Mouse (Mus musculus) forebrain, embryonic 14.5 days (tissue): ENCODE results near the gene Cmtm2b. TPM values are rescaled to one million over a fixed set of nuclear protein-coding genes. Genes with fewer than 3 reads are reported as not detected.
"Not testable (repeated sequence)": the region's sequence is repeated elsewhere in the genome, so short reads cannot be mapped to it uniquely, and the experiment has no call there.

Source experiments
- ATAC-seq: fragments of 200-750 bp; cut with Nextera tagmentation; 2 replicates; pipeline ENCODE4 v1.8.0; 2017; ENCODE audit warnings: mild to moderate bottlenecking, moderate library complexity
- DNase-seq: peaks from one replicate; pipeline ENCODE4 v3.0.0-alpha.2; 2015; ENCODE audit warnings: low spot score
- H3K27ac ChIP-seq: fragments of 300-500 bp; sonication (generic); 2 replicates; pipeline ENCODE4 v1.5.1; 2014; ENCODE audit warnings: low read depth, mild to moderate bottlenecking, control low read depth, low read length, moderate library complexity
- H3K27me3 ChIP-seq: fragments of 300-500 bp; sonication (generic); replicated peaks from 2 replicates; pipeline ENCODE4 v1.6.1; 2014; ENCODE audit warnings: low read length, control low read depth, mixed read lengths; ENCODE audit not compliant: control insufficient read depth, insufficient read depth
- H3K36me3 ChIP-seq: fragments of 300-500 bp; sonication (generic); 2 replicates; pipeline ENCODE4 v1.6.1; 2014; ENCODE audit warnings: low read length, control low read depth; ENCODE audit not compliant: control insufficient read depth, insufficient read depth
- H3K4me1 ChIP-seq: fragments of 300-500 bp; sonication (generic); 2 replicates; pipeline ENCODE4 v1.6.1; 2014; ENCODE audit warnings: antibody characterized with exemption, low read length, control low read depth; ENCODE audit not compliant: control insufficient read depth, insufficient read depth
- H3K4me2 ChIP-seq: fragments of 300-500 bp; sonication (generic); 2 replicates; pipeline ENCODE4 v1.6.1; 2014; ENCODE audit warnings: mild to moderate bottlenecking, control low read depth, low read length
- H3K4me3 ChIP-seq: fragments of 300-500 bp; sonication (generic); 2 replicates; pipeline ENCODE4 v1.5.1; 2014; ENCODE audit warnings: low read depth, low read length, control low read depth
- H3K9ac ChIP-seq: fragments of 300-500 bp; sonication (generic); 2 replicates; pipeline ENCODE4 v1.6.1; 2014; ENCODE audit warnings: mild to moderate bottlenecking, low read length, control low read depth, moderate library complexity
- H3K9me3 ChIP-seq: fragments of 300-500 bp; sonication (generic); replicated peaks from 2 replicates; pipeline ENCODE4 v1.6.1; 2016; ENCODE audit warnings: low read length, control low read depth, mixed read lengths; ENCODE audit not compliant: control insufficient read depth
- WGBS: fragments of 180-500 bp; shearing (Covaris S2); extraction: QIAGEN DNeasy Blood & Tissue Kit; methylation state at CpG from one replicate; pipeline ENCODE4 v1.1.7; 2014; 5-methylcytosine and 5-hydroxymethylcytosine counted together
- polyA plus RNA-seq: library from polyadenylated mRNA; unstranded; fragments of >200 nt; fragmentation: Nextera tagmentation; extraction: Ambion mirVana; gene quantifications from 2 replicates; pipeline ENCODE4 v1.2.1, GENCODE M21; 2014

The Cmtm2b gene
- polyA plus RNA-seq, 1 experiment from 2014 or later: not detected

DNA sequence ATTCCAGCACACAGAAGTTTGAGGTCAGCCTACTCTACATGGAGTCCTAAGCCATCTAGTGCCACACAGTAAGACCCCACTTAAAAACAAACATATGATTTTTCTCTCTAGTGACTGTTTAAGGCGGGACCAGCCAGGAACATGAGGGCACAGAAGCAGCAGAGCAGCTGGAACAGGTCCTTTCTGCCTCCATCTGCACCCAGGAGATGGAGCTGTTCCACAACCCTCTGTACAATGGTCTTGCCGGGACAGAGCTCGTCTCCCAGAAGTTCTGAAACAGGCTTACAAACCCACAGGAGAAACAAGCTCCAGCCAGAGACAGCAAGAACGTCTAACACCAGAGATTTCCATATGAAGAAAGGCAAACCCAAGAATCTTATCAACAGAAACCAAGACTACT is 8.7 kb upstream of the Cmtm2b start:
- DNase-seq (no peak), ATAC-seq (no peak)
- Histone ChIP-seq H3K36me3 (no peaks in the 10 kb centered on the region), H3K4me2 (no peak overlapping the region), H3K27ac (no peak overlapping the region), H3K9me3 (no peaks in the 10 kb centered on the region), H3K9ac (no peak overlapping the region), H3K27me3 (no peaks in the 10 kb centered on the region), H3K4me1 (no peaks in the 10 kb centered on the region), H3K4me3 (no peak overlapping the region)
- 84% methylated on average over 4 of the region's 4 CpGs for WGBS

DNA sequence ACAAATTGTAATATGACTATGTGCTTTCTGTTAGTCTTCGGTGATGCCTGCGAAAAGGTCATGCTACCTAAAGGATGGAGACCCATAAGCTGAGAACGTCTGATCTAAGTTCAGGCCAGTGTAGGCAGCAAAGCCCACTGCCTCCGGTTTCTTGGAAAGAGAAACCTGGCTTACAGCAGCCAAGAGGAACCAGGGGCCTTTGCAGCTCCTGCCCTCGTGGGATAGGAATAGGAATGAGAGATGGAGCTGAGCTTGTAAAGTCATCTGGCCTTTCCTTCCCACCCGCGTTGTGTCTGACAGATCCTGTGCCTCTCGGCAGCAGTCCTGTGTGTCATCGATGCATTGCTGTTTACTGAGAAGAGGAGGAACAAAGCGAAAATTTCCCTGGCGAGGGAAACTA is 763 bp upstream of the Cmtm2b start, which contains the start of gene Gm11020:
Gm11020 (plus strand) TSS at position 301 of the 400 bp plus-strand sequence.
- ATAC-seq, H3K27me3 ChIP-seq, H3K9ac ChIP-seq, H3K36me3 ChIP-seq, H3K4me2 ChIP-seq, H3K4me1 ChIP-seq, H3K9me3 ChIP-seq, H3K27ac ChIP-seq, DNase-seq, H3K4me3 ChIP-seq: not testable (repeated sequence)
- WGBS: 88% methylated on average over 8 of the region's 11 CpGs

- WGBS: 80% methylated on average over 5 of the region's 5 CpGs
- Histone ChIP-seq H3K4me1 (no peaks in the 10 kb centered on the region), H3K27ac (no peak overlapping the region), H3K27me3 (no peaks in the 10 kb centered on the region), H3K4me2 (no peak overlapping the region), H3K9me3 (no peaks in the 10 kb centered on the region), H3K4me3 (no peak overlapping the region), H3K9ac (no peak overlapping the region), H3K36me3 (no peaks in the 10 kb centered on the region)
- DNase-seq (no peak), ATAC-seq (no peak)
Observed at GRCm38 (mm10) chr8:104332665-104333631, 10.9 kb downstream of the Cmtm2b start.

DNA sequence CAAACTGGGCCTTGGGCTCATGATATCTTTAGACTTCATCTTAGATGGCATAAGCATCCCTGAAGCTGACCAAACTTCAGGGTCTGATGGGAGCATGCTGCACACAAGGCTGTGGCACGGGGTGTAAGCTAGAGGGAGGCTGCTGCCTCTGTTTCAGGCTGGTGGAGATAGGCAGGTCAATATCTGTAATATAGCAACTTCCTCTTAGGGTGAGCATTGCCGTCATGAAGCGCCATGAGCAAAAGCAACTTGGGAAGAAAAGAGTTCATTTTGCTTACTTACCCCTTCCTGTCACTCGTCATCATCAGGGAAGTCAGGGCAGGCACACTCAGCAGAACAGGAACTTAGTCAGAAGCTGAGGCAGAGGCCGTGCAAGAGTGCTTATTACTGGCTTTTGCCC is 11.8 kb downstream of the Cmtm2b start:
- WGBS: 80% methylated on average over 5 of the region's 5 CpGs
- no peak overlapping the region for H3K27ac ChIP-seq
- no peak overlapping the region for H3K4me2 ChIP-seq
- no peaks in the 10 kb centered on the region for H3K9me3 ChIP-seq
- DNase-seq (no peak), ATAC-seq (no peak)
- no peaks in the 10 kb centered on the region for H3K36me3 ChIP-seq
- no peak overlapping the region for H3K4me3 ChIP-seq
- H3K4me1 ChIP-seq: no peaks in the 10 kb centered on the region
- H3K9ac ChIP-seq: no peak overlapping the region
- no peaks in the 10 kb centered on the region for H3K27me3 ChIP-seq

GRCm38 (mm10) chr8:104334196-104334595 is 12.2 kb downstream of the Cmtm2b start:
- H3K36me3 ChIP-seq: no peaks in the 10 kb centered on the region
- ATAC-seq (no peak), DNase-seq (no peak)
- no peak overlapping the region for H3K4me3 ChIP-seq
- 77% methylated on average over 1 of the region's 1 CpGs for WGBS
- no peaks in the 10 kb centered on the region for H3K9me3 ChIP-seq
- H3K27ac ChIP-seq: no peak overlapping the region
- H3K4me1 ChIP-seq: no peaks in the 10 kb centered on the region
- H3K9ac ChIP-seq: no peak overlapping the region
- no peak overlapping the region for H3K4me2 ChIP-seq
- no peaks in the 10 kb centered on the region for H3K27me3 ChIP-seq

DNA sequence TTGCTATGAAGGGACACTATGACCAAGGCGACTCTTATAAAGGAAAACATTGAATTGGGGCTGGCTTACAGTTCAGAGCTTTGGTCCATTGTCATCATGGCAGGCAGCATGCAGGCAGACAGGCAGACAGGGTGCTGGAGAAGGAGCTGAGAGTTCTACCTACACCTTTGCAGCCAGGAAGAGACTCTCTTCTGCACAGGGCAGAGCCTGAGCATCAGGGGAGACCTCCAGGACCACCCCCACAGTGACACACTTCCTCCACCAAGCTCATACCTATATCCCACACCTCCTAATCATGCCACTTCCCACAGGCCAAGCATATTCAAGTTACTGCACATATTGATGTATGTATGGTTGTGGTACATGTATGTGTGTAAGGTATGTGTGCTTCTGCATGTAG is 14.8 kb downstream of the Cmtm2b start:
- ATAC-seq (no peak), DNase-seq (no peak)
- Histone ChIP-seq H3K36me3 (no peaks in the 10 kb centered on the region), H3K4me3 (no peak overlapping the region), H3K9me3 (no peaks in the 10 kb centered on the region), H3K4me1 (no peaks in the 10 kb centered on the region), H3K27me3 (no peaks in the 10 kb centered on the region), H3K27ac (no peak overlapping the region), H3K9ac (no peak overlapping the region), H3K4me2 (no peak overlapping the region)
- 97% methylated on average over 1 of the region's 1 CpGs for WGBS

DNA sequence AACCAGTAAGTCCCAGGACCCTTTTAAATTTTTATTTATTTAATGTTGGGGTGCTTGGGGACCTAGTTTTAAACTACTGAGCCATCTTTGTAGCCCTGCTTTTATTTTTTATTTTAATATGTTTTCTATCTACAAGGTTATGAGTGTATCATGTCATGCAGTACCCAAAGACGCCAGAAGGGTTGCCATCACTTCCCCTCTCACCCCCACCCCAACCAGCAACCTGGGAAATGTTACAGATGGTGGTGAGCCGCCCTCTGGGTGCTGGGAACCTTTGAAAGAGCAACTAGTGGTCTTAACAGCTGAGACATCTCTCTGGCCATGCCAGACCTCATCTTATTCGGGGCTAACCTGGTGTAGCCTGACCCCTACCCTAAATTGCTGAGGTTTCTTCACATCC is 15.9 kb downstream of the Cmtm2b start:
- Histone ChIP-seq H3K4me1 (no peaks in the 10 kb centered on the region), H3K36me3 (no peaks in the 10 kb centered on the region), H3K9ac (no peak overlapping the region), H3K4me3 (no peak overlapping the region), H3K4me2 (no peak overlapping the region), H3K27ac (no peak overlapping the region), H3K27me3 (no peaks in the 10 kb centered on the region), H3K9me3 (no peaks in the 10 kb centered on the region)
- ATAC-seq (no peak), DNase-seq (no peak)
- WGBS: 49% methylated on average over 3 of the region's 3 CpGs

DNA sequence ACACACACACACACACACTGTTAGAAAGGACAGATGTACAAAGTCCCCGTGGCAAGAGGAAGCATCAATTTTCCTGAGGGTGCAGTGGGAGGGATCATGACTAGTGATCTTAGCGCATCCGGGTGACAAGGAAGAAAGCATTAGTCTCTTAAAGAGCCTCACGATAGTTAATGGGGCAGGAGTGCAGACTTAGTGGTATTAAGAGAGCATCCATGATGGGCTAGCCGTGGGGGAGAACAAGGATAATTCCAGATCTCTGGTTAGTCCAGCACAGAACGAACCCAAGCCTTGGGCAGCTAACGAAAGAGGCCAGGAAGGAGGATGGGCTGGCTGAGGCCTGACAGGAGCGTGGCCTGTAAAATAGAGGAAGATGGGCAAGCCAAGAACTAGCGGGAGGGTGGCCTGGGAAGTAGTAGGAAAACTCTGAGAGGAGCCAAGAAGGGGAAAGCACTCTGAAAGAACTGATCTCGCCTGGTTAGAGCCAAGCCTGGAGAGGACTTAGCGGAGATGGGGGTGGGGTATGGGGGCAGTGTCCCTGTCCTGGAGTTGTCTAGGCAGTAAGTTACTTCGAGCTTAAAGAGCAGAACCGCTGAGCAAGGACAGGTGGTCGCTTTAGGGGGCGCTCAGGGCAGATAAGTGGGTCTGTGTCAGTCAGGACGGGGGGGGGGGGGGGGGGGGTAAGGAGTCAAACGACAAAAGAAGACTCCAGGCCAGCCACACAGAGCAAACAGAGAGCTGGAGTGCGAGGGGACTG is 17.4 kb downstream of the Cmtm2b start, which contains the start of gene Cmtm3:
Cmtm3 (plus strand) TSS at position 182 of the 754 bp plus-strand sequence.
- no peak for DNase-seq
- peak within 1 kb of the TSS; percentile 80 for H3K4me2 ChIP-seq

DNA sequence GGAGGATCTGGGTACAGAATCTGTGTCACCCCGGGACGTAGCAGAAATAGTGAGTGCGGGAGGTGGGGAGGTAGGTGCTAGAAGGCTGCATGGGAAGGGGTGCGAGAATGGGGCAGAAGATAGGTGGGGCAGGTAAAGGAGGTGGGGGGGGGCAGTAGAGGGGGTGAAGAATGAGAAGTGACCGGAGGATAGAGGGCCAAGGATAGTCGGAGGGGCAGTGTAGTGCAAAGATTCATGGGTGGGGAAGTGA is 17.9 kb downstream of the Cmtm2b start:
- no peak for ATAC-seq

More for the DNA sequence above, 17.4 kb downstream of the Cmtm2b start, which contains the start of gene Cmtm3:
- H3K4me3 ChIP-seq: peak within 1 kb of the TSS; percentile 54
- peak within 1 kb of the TSS; percentile 73 for H3K9ac ChIP-seq
- 14% methylated on average over 15 of the region's 18 CpGs for WGBS
- no peaks in the 10 kb centered on the region for H3K4me1 ChIP-seq
- no peak for ATAC-seq
- no peaks in the 10 kb centered on the region for H3K27me3 ChIP-seq
- no peak within 1 kb of the TSS for H3K27ac ChIP-seq
- H3K9me3 ChIP-seq: no peaks in the 10 kb centered on the region
- no peaks in the 10 kb centered on the region for H3K36me3 ChIP-seq

More for the DNA sequence above, 17.9 kb downstream of the Cmtm2b start:
- Histone ChIP-seq H3K4me3 (peak overlapping the region; percentile 54), H3K4me1 (no peaks in the 10 kb centered on the region), H3K9me3 (no peaks in the 10 kb centered on the region), H3K27ac (no peak overlapping the region), H3K4me2 (peak overlapping the region; percentile 80), H3K27me3 (no peaks in the 10 kb centered on the region), H3K9ac (peak overlapping the region; percentile 73), H3K36me3 (no peaks in the 10 kb centered on the region)
- no peak for DNase-seq
- whole genome bisulfite sequencing: 2% methylated on average over 6 of the region's 6 CpGs
